Mouse (Mus musculus): ENCODE results near the gene Rlim.

DNA sequence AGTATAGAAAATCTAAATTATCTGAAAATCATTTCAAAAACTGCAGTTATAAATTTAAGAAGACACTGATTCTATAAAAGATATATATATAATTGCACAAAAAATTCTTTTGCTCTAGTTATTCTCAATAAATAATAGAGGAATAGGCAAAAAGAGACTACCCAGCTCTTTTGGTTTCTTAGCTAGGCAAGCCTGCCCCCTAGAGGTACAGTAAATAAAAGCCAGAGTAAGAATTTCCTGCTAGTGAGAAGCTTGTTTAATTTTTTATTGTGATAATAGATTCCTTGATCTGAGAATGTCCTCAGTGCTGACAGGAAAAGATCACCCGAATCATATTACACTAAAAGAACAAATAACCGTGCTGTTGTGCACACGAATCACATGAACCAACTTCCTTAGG, 43.8 kb downstream of the Rlim start:
- TF ChIP-seq CEBPB (IDR thresholded peaks at IDR 0.05; ENCODE audit: low read depth), result no peak
- no peak for TF ChIP-seq USF1 (IDR thresholded peaks at IDR 0.05; ENCODE audit: low read depth)
- no peak for TF ChIP-seq CTCF (IDR thresholded peaks at IDR 0.05; ENCODE audit: control insufficient read depth, insufficient read depth, insufficient read length)
- TF ChIP-seq MAX (IDR thresholded peaks at IDR 0.05), result no peak
- TF ChIP-seq MYOD1 (IDR thresholded peaks at IDR 0.05; ENCODE audit: control insufficient read depth, insufficient read length, low read depth), result no peak
- TF ChIP-seq MYOG (IDR thresholded peaks at IDR 0.05; ENCODE audit: control insufficient read depth, extremely low read depth, insufficient read length), result no peak
